Mouse (Mus musculus) erythroblast, embryonic 14.5 days (primary cell): Measurements from ENCODE around the gene Pdcl2.

Experiments
- GATA1 ChIP-seq: IDR thresholded peaks from 2 replicates; pipeline ENCODE4 v1.6.1; 2012; ENCODE audit warnings: low read length, inconsistent platforms, mixed read lengths
- TAL1 ChIP-seq: IDR thresholded peaks from 3 replicates; pipeline ENCODE4 v1.6.1; 2012; ENCODE audit warnings: low read length, inconsistent platforms, mixed read lengths

- TF ChIP-seq GATA1 (no peak), TAL1 (no peak)
Measured at GRCm38 (mm10) chr5:76365406-76365805, 34.5 kb upstream of the Pdcl2 start.
